Mouse (Mus musculus) fat pad, adult 2 months (tissue): ENCODE results near the gene Slc25a40.

Experiments used
- DNase-seq: peaks from one replicate; pipeline ENCODE4 v3.0.0-alpha.2; 2011; ENCODE audit warnings: low read depth, low spot score; ENCODE audit errors: extremely low read depth

Slc25a40 gene

GRCm38 (mm10) chr5:8489471-8490110 lies 66.9 kb downstream of the Slc25a40 start:
- no peak for DNase-seq

DNA sequence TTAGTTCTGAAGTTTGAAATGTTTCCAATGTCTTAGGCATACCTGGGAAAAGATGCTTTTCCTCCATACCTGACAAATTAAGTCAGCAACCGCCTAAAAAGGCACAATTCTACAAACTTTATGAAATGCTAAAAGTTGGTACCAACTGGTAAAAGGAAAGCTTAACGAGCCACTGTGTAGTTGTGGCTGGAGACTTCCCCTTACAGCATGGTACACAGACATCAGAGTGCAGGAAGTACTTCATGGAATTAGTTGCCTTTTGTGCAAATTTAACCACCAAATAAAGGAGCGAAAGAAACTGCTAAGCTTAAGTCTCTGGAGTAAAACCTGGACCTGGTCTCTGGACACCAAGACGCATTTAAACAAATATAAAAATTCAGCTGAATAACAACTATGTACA lies 69.1 kb downstream of the Slc25a40 start:
- DNase-seq, result no peak
